Mouse (Mus musculus) frontal cortex, postnatal 14 days (tissue): ENCODE results near the gene Diaph3.

Experiments used
- DNase-seq, 2 experiments: peaks; one replicate each; pipeline ENCODE4 v3.0.0; 2022; ENCODE audit warnings: low spot score in 2 of 2

Gene Diaph3

GRCm38 (mm10) chr14:87083911-87084310, 57.1 kb downstream of the Diaph3 start:
- no peak for DNase-seq

GRCm38 (mm10) chr14:87079725-87080124, 61.3 kb downstream of the Diaph3 start:
- DNase-seq, result no peak

- no peak for DNase-seq
Observed at GRCm38 (mm10) chr14:87075021-87075531, 66.0 kb downstream of the Diaph3 start.

GRCm38 (mm10) chr14:87064281-87064680, 76.8 kb downstream of the Diaph3 start:
- no peak for DNase-seq

- no peak for DNase-seq
Observed at GRCm38 (mm10) chr14:87056169-87056568, 84.9 kb downstream of the Diaph3 start.

- DNase-seq, result no peak
Observed at GRCm38 (mm10) chr14:87051187-87051586, 89.8 kb downstream of the Diaph3 start.

GRCm38 (mm10) chr14:87044401-87044806, 96.6 kb downstream of the Diaph3 start:
- no peak for DNase-seq

GRCm38 (mm10) chr14:87020240-87020639, 120.8 kb downstream of the Diaph3 start:
- no peak for DNase-seq

- DNase-seq, result no peak
Observed at GRCm38 (mm10) chr14:87019687-87020086, 121.3 kb downstream of the Diaph3 start.

- no peak for DNase-seq
Observed at GRCm38 (mm10) chr14:86997318-86997717, 143.7 kb downstream of the Diaph3 start.

GRCm38 (mm10) chr14:86951169-86951568, 189.9 kb downstream of the Diaph3 start:
- DNase-seq, result no peak

GRCm38 (mm10) chr14:86937953-86938352, 203.1 kb downstream of the Diaph3 start:
- DNase-seq, result no peak

GRCm38 (mm10) chr14:86936424-86936823, 204.6 kb downstream of the Diaph3 start:
- DNase-seq, result no peak

GRCm38 (mm10) chr14:86930763-86931162, 210.3 kb downstream of the Diaph3 start:
- no peak for DNase-seq

GRCm38 (mm10) chr14:86926827-86927226, 214.2 kb downstream of the Diaph3 start:
- no peak for DNase-seq

GRCm38 (mm10) chr14:86898898-86899297, 242.1 kb downstream of the Diaph3 start:
- no peak for DNase-seq

- no peak for DNase-seq
Observed at GRCm38 (mm10) chr14:86889070-86889804, 251.8 kb downstream of the Diaph3 start.

- no peak for DNase-seq
Observed at GRCm38 (mm10) chr14:86885417-86886098, 255.5 kb downstream of the Diaph3 start.

GRCm38 (mm10) chr14:86869536-86869935, 271.5 kb downstream of the Diaph3 start:
- peak in 1 of 2 experiments; percentile 20 for DNase-seq

GRCm38 (mm10) chr14:86867143-86867542, 273.9 kb downstream of the Diaph3 start:
- no peak for DNase-seq

- DNase-seq, result no peak
Observed at GRCm38 (mm10) chr14:86864053-86864452, 277.0 kb downstream of the Diaph3 start.

- no peak for DNase-seq
Observed at GRCm38 (mm10) chr14:86861277-86861946, 279.6 kb downstream of the Diaph3 start.
